Mouse (Mus musculus) kidney, adult 18-20 months (tissue): Measurements from ENCODE around the gene Efnb3.

ENCODE experiments used
- DNase-seq: peaks from one replicate; pipeline ENCODE4 v3.0.0; 2021

Gene Efnb3

DNA sequence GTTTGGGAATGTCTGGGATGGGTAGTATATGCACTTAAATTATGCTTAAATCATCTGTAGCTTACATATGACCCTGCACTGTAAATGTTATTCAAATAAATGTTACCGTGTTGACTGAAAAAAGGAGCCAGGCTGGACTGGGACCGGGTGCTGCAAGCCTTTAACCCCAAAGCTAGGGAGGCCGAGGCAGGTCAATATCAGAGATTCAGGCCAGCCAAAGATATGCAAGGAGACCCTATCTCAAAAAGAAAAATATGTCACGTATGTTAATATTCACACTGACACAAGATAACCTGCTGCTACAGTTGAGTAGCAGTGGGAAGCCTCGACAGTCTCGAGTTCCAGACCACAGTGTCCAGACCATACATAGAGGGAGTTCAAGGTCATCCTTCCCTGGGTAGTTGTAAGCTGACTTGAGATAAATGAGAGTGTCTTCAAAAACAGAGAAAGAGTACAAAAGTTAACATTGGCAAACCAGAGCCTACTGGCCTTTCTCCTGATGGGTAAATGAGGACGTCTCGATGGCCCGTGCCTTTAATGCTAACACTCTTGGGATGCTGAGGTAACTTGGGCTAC, 22.3 kb upstream of the Efnb3 start:
- DNase-seq, result no peak

DNA sequence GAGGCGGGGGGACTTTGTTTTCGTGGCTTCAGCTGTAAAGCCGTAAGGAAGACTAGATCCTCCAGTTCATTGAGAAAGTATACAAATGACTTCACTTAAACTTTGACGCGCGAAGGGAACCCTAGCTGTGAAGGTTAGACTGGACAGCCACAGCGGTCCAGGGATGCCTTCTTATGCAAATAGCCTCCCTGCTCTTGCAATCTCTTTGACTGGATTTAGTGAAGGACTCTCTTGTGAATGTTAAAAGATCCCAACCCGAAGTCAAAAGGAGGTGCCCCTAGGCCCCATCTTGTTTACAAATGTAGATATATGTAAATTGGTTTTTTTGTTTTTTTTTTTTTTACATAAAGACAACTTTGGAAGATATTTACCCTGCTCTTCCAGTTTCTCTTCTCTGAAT, 21.8 kb upstream of the Efnb3 start:
- DNase-seq, result no peak

DNA sequence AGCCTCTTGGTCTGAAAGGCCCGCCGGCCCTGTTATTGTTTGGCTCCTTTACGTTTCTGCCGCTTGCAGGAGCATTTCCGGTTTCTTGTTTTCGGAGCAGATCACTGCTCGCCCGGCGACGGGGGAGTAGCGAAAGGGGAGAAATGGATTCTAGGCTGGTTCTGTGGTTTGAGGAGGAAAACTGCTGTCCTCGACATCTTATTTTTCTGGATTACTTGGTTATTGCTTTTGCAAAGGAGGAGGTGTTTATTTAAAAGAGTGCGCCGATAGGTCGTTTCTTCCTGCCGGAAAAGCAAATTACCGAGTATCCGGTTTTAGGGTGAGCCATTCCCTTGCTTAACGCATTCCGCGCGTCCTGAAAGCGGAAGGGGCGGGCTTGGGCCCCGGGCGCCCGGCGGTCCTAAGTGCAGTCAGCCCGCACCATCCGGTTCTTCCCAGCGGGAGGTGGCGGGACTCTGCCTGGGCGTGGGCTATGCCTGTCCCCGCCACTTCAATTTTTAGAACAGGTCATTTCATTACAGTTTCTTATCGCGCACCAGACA, 21.2 kb upstream of the Efnb3 start:
- peak; percentile 92 for DNase-seq

DNA sequence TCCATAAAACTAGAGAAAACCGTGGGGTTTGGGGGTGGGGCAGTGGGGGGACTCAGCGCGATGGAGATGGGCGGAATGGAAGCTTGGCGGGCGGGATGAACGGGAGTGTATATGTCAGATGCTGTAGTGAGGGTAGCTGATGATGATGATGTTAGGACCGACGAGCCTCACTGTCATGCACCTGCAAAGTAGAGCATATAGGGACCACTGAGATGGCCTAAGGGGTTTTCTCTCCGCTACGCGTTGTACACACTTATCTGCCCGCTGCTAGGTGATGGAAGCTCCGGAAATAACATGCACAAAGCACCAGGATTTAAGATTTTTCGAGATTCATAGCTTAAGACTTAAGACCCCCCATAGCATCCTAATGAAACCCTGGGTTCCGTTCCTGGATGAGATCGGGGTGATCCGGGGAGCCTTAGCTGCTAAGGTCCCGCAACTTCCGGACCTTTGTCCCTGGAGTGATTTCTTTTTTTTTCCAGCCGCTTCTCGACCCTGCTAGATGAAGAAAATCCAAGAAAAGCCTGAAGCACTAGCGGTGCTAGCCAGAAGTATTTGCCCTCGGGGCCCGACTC, 20.7 kb upstream of the Efnb3 start:
- DNase-seq, result no peak

DNA sequence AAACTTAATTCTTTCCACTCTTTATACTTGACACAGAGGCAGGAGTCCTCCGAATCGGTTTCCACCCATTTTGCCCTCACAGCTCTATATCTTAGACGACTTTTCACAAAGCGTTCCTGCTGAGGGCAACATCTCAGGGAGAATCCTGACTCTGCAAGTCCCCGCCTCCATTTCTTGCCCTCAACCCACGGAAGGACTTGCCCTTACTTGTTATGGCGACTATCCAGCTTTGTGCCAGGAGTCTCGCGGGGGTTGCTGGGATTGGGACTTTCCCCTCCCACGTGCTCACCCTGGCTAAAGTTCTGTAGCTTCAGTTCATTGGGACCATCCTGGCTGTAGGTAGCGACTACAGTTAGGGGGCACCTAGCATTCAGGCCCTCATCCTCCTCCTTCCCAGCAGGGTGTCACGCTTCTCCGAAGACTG, 20.1 kb upstream of the Efnb3 start, which contains the start of the genes Wrap53 and Trp53:
Wrap53 (minus strand) TSS at position 165 of the 424 bp plus-strand sequence.
Trp53 (plus strand) TSS at position 269 of the 424 bp plus-strand sequence.
- peak; percentile 94 for DNase-seq

DNA sequence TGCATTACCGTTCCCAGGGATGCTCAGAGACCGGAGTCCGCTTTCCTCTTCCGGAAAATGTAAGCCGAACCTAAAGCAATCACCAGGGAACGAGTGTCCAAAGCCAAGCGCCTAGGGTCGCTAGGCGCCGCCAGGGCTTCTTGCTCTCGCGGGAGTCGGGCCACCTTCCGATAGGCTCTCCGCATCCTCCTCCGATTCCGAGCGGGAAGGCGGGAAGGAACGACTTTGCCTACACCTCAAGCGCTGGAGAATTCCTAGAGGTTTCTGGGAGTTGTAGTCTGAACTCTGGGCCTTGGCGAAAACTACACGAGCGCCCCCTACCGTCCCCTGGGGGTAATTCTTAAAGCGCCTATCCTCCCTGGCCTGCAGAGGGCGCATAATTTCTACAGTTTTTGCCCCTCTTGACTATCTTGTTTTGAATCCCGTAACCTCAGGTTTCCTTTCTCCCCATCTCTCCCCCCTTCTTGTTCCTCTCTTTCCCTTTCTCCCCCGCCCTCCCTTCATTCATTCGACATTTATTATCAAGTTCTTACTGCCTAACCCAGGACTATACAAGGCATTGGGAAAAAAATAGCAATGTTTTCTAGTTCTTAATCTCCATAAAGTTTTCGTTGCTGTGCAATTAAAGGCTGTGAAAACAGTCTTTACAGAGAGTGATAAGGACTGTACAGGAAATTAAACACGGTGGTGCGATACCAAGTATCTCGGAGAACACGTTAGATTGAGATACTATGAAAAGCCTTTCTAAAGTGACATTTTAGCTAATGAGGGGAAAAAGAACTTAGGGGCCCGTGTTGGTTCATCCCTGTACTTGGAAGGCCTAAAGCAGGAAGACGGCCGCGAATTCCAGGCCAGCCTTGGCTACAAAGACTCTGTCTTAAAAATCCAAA, 19.4 kb upstream of the Efnb3 start:
- DNase-seq, result peak; percentile 99

DNA sequence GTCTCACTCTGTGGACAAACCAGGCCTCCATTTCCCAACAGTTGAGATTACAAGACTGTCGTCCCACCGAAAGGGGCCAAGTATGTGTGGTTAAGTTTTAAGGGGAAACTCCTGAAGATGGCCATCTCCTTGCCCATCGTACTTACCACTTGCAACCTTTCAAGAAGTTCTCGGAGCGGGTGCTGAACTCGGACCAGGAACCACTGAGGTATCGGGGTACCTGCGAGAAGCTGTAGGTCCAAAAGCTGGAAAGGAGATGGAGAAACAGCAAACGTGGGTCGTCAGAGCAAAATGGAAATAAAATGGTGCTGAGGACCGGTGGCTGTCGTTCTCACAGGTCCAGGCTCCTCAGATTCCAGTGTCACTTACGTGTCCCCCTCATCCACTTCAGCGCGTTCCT, 18.3 kb upstream of the Efnb3 start:
- no peak for DNase-seq

DNA sequence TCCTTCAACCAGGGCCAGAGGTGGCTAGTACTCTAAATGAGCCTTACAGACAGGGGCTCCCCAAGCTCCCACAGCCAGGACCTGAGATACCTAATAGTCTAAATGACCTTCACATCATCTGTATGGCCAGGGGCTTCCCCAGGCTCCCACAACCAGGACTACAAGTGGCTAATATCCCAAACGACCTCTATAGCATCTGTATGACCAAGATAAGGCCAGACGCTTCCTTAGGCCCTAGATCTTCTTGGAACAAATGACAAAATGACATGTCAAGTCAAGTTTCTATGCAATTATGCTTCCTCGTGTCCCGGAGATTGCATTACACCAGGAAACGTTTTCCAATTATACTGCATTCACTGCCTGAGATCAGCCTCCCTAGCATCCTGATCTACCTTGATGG, 16.3 kb upstream of the Efnb3 start:
- DNase-seq, result no peak

DNA sequence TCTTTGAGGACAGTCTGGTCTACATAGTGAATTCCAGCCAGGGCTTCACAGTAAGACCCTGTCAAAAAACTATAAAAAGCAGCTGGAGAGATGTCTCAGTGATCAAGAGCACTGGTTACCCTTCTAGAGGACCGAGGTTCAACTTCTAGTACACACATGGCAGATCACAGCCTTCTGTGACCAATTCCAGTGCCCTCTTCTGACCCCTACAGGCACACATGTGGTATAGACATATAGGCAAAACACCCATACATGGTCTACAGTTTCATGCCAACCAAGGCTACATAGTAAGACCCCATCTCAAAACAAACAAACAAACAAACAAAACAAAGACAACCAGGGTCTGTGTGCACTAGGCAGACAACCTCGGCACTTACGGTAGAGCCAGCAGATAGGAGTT, 15.2 kb upstream of the Efnb3 start:
- DNase-seq, result no peak

DNA sequence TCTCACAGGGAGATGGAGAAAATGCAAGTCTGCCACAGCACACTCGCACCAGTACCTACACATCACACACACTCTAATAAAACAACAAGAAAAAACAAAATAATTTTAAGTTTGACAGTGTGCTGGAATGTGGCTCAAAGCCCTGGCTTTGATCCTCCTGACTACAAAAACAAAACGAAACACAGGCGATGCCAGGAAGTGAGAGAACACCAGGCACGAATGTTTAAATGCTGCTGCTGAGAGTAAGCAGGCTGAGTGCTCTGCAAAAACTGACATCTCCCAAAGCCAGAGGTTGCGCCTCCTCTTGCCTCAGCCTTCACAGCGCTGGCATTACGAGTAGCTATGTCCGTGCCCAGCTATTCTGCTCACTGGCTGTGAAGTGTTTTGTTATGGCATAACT, 5.1 kb upstream of the Efnb3 start:
- no peak for DNase-seq

DNA sequence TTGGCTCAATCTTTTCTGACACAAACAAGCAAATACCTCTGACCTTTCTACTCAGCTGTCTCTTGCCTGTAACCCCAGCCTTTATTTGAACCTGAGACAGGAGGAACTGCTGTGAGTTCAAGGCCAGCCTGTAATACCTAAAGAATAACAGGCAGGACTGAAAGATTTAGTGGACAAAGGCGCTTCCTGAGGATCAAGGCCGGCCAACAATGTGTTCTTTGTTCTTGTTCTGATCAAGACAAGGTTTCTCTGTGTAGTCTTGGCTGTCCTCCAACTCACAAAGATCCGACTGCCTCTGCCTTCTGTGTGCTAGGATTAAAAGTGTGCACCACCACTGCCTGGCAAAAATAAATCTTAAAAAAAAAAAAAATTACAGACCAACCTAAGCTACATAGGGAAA, 4.4 kb upstream of the Efnb3 start:
- DNase-seq, result no peak

DNA sequence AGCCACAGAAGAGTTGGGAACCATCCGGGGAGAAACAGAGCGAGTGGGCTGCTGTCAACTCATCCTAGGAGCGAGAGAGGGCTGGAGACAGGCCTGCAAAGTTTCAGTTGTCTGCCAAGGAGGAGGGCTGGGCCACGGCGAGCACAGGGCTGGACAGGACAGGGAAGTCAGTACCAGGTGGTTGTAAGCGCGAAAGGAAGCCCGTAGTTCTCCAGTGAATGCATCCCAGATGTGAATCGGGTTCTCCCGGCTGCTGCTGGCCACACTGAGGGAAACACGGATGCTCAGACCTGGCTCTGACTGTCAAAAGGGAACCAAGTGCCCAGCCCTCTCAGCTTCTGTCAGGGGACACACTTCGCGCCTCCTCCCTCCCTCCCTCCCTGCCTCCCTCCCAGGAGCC, 3.4 kb upstream of the Efnb3 start:
- DNase-seq, result no peak

DNA sequence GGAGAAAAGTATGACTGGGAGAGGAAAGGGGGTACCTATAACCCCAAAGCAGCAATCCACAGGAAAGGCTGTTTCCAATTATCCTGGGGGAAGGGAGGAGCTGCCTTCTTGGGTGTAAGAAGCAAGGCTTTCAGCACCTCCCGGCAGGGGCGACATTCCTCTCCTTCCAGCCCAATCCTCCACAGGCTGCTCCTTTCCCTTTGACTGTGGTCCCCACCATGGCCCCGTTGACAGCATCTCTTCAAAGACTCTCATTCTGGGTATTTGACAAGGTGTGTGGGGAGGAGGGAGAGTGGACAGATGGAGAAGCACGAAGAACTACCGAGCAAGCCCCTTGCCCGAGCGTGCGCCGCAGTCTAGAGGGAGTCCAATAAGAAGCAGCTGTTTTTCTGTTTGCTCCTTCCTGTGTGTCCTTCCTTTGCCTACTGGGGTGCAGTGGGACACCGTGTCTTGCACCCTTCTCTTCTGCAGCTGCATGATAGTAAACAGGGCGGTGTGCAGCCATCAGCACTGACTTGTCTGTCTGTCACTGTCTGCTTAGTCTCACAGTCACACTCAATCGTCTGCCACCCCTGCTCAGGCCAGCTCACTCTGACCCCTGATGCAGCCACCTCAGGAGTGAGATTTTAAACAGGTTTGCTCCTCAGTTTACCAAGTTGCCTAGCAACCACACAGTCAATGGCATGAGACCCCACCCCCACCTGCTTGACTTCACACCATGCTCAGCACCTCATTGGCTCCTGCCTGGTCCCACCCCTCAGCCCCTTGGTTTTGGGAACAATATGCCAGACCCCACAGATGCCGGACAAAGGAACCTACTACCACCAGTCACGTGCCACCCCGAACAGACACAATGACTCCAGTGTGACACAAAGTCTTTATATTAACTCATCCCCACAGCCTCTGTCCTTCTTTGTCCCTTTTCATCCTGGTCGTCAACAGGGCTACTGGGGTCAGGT, 1.2 kb upstream of the Efnb3 start:
- DNase-seq, result no peak

DNA sequence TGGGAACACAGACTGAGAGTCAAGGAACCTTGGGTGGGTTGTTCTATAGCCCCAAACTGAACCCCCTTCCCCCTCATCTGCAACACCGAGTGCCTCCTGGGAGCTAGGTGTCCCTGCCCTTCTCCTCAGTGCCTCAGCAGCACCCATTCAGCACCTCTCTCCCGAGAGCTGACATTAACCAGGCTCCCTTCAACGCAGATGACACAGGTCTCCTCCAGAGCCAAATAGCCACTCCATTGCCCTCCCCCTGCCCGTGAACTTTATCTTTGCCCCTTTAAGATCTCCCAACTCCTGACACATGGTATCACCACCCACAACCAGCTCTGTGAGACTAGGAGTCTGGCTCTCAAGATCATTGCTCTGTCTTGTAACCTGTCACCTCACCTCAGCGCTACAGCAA, 822 bp downstream of the Efnb3 start:
- DNase-seq, result no peak

DNA sequence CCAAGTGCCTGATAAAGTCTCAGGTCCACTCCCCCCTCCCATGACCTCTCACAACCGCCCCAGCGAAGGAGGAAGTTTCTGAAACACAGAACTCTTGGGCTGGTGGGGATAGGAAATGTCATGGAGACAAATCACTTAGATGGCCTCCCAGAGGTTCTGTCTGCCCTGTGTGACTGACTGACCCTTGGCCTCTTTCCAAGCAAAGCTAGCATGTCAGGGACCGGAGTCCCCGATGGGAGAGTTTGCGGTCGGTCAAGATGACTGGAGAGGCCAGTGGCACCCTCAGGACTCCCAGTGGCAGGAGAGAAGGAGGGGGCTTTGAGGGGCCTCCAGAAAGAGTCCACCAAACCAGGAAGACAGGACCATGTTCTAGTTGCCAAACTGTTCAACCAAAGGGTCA, 1.2 kb downstream of the Efnb3 start:
- DNase-seq, result no peak

DNA sequence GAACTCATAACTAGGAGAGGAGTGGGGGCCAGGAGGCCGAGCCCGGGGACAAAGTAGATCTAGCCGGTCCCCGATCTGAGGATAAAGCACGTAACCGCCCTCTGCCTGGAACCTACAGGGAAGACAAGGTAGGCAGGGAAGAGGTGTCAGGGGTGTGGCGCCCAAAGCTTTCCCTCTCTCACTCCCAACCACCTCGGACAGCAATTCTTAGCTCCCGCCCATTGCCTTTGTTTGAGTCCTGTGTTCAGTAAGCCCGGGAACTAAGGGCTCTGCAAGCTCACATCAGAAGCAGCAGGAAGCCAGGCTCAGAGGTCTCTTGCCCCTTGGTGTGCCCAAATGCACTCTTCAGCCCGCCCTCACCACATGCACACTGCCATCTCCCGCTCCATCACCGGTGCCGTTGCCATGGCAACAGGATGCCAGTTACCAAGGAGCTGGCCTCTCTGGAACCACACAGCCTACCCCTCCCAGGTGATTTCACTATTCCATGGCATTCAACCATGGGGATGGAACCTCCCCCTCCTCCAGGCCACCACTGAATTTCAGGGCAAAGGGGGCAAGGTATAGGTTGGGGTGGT, 2.5 kb downstream of the Efnb3 start:
- DNase-seq, result no peak

DNA sequence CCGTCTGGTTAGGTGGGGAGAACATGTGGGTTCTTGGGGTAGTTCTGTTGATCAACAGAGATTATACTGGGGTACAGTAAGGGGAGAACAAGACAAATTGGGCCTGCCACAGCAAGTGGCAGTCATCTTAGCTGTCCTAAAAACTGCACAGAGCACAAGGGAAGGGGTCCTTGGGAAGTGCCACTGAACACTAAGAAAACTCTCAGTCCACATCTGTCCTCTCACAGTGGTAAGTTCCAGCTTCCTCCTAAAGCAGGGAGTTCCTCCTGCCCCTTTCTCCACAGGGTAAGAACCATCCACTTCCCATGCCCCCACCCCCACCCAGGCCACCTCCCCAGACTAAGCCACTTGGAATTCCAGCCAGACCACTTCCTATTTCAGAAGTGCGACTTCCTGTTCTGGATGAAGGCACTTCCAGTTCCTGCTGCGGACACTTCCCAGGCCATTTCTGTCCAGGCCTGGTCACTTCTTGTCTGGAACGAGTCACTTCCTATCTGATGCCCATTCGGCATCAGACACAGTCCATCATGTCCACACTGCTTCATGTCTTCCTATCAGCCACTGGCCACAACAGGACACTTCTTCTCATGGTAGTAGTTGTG, 5.4 kb downstream of the Efnb3 start:
- no peak for DNase-seq

DNA sequence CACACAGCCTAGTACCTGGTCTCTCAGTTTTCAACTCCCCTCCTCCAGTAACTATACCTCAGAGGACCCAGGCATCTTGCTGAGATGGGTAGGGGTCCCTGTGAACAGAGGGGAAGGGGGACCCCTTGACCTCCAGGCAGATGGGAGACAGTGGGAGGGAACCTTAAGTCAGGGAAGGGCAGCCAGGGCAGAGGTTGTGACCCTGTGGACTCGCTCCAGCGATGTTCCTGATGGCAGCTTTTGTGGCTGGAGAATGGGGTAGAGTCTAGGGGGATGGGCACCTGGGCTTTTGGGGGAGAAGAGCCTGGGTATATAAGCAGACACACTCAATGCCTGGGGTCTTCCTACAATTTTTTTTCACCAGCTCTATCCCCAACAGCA, 6.7 kb downstream of the Efnb3 start:
- DNase-seq, result no peak

DNA sequence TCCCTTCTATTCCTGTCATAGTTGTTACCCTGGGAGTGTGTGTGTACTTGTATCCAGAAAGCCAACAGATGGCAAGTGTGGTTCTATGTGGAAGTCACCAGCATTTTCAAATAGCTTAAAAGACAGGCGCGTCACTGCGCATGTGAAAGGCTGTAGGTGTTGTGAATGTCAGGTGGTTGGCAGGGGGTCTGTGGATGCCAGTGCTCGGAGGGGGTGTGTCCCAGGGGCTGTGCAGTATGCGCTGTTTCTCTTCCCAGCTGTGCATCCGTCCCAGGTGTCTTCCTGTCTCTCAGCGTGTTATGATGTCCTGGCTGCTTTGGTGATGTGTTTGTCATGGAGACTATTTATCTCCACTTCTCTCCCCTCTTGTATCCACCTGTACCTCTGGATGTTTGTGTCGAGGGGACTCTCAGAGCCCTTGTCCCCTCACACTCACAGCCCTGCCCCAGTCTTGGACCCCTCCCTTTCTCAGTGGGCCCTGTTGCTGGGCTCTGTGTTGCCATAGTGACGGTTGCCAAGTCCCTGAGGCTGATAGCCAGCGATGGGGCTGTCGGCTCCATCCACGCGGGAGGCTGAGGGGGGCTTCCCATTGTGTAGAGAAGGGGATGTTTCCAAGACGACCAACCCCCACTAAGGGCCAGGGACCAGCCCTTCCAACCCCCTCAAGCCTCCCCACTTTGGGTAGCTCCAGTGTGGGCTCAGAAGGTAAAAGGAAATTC, 7.2 kb downstream of the Efnb3 start:
- no peak for DNase-seq

DNA sequence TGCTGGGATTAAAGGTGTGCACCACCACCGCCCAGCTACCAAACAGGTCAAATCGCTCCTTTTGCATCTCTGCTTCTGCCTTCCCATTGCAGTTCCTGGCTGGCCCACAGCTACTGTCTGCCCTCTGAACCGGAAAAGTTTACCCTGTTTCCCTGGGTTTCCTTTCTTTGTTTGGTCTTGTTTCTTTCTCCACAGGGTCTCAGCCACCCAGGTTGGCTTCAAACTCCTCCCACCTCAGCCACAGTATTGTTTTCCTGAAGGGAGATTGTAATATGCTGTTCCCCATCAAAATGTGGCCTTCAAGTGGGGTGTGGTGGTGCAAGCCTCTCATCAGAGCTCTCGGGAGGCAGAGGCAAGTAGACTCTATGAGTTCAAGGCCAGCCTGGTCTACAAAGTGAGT, 8.7 kb downstream of the Efnb3 start:
- DNase-seq, result no peak

DNA sequence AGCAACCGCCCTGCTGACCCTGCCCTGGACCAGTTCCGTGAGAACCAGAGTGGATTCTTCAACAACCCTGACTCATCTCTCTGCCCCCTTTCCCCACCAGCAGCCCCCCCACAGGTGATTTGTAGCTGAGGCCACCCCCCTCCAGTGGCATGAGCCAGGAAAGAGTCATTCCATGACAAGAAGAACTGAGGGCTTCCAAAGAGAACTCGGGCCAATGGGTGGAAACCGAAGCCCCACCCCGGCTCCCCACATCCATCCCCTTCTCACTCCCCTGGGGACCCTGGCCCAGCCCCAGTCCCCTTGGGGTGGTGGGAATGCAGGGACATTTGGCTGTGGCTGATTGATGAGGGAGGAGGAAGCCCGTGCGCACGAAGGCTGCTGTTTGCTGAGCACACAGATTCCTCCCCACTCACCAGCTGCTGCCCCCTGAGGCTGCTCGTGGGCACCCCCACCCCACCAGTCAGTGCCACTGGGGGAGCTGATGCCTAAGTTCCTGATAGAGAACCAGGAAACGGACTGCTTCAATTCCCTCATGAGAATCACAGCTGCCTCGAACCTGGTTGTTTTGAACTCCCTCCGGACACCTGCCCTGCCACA, 10.8 kb downstream of the Efnb3 start, which contains the start of gene Dnah2:
Dnah2 (minus strand) TSS at position 51 of the 597 bp plus-strand sequence.
- DNase-seq, result no peak
